Mouse (Mus musculus): ENCODE results near the gene Nipsnap1. TPM values are rescaled to one million over a fixed set of nuclear protein-coding genes. Genes with fewer than 3 reads are reported as not detected.
A peak's percentile ranks its signal among the peaks of the same experiment; 100 is the strongest.

Nipsnap1 gene
- total RNA-seq, 2 experiments from 2014 or later = 102 TPM

DNA sequence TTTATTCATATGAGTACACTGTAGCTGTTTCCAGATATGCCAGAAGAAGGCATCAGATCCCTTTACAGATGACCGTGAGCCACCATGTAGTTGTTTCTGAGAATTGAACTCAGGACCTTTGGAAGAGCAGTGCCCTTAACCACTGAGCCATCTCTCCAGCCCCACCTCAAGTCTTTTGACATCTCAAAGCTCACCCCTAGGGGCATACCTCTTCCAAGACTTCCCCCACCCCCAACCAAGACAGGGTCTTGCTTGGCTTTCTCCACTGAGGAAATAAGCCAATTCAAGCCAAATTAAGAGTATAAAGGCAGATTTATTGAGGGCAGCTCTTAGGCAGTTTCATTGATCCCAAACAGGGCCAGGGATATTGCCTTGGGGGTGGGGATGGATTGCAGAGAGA lies 11.0 kb upstream of the Nipsnap1 start:
- intact Hi-C loops (cut with DNase I) = loop anchor here (10.0 kb wide), 2 partner anchors 418 to 598 kb away; partner anchors contain the start of gene Hormad2
- no peak for DNase-seq

DNA sequence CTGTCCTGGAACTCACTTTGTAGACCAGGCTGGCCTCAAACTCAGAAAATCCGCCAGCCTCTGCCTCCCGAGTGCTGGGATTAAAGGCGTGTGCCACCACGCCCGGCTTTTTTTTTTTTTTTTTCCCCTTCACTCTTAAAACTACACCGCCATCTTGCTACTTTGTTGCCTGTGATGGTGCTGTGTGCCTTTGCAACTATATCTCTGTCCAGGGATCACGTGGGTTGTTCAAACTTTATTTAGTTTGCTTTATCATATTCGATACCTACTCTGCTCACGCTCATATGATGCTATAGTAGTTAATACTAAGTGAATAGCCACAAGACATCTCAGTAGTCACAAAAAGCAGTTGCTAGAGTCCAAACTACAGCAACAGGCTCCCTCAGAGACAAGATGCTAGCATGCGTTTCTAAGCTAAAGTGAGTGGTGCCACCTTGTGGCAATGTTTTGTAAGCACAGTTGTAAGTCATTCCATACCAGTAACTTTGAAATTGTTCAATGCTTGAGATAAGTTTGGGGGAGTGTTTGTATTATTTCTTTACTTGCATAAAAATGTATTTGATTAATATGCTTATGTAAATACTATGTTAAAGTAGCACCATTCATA lies 8.0 kb upstream of the Nipsnap1 start:
- intact Hi-C loops (cut with DNase I) = loop anchor here (10.0 kb wide), 2 partner anchors 421 to 601 kb away; partner anchors contain the start of gene Hormad2
- DNase-seq = peak; percentile 61

DNA sequence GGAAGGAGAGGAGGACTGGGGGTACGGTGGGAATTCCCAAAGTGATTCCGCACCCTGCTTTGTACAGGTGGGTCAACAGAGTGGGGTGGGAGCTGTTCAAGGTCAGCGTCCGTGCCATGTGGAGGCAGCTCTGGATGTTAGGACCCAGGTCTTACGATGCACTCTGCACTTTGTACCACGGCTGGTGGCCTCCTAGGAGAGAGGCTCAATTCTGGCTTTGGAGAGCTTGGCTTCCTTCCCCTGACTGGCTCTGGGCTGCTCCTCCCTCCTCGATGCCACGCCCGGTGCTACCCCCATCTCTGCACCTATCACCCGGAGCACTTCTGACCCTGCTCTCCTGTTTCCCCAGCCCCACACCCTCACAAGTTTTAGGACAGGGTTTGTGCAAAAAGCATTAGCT lies 800 bp downstream of the Nipsnap1 start:
- intact Hi-C loops (cut with DNase I) = no loop called here
- no peak for DNase-seq

DNA sequence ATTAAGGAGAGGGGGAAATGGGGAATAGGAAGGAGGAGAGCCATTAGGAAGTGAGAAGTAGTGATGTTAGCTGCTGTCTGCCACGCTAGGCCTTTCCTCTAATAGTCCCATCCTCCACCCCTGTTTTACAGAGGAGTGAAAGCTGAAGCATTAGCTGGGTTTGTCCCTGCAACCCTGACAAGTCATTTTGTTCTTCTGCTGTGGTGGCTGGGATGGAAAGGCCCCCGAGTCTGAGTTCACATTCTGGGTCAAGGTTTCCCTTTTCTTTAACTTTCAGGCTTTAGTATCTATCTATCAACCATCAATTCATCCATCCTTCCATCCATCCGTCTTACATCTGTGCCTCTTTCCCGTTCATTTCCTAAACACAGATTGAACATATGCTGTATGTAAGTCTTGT lies 7.3 kb downstream of the Nipsnap1 start:
- intact Hi-C loops (cut with DNase I) = no loop called here
- DNase-seq = no peak

DNA sequence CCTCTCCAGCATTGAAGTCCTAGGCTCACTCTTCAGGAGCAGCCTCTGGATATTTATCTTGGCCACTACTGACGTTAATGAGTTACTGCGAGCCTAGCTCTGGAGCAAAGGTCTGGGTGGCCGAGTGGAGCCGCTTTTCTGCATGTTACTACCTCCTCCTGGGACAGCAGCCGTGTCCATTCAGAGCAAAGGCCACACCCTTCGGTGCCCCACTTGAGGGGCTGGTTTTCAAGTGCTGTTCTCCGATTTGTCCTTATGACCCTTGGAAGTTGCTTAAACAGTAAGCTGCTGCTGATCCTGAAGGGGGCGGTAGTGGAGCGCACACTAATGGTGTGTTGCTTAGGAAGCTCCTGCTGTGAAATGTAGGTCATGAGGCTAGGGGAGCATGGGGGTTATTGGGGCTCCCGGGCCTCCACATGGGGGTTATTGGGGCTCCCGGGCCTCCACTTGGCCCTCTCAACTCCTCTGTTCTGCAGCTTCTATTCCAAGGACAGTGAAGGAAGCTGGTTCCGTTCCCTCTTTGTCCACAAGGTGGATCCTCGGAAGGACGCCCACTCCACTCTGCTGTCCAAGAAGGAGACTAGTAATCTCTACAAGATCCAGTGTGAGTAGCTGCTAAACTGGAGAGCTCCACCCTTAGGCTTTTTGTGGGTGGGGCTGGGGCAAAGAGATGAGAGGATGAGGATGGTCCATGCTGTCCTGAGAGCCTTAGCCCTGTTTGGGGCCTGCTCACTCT lies 9.3 kb downstream of the Nipsnap1 start:
- no peak for DNase-seq
- intact Hi-C loops (cut with DNase I) = no loop called here

DNA sequence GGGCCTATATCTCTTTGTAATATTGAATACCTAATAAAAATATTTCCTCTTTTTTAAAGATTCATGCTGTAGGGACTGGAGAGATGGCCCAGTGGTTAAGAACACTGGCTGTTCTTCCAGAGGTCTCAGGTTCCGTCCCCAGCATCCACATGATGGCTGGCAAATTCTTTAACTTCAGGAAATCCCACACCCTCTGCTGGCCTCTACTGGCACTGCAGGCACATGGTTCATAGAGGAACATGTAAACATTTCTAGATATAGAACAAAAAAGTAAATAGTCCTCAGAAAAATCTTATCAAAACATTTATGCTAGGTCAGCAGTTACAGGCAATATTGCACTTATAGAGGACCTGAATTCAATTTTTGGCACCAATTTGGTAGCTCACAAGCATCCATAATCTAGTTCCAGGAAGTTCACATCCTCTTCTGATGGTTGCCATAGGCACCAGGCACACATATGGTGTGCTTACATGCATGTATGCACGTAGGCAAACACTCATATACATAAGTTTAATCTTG lies 11.7 kb downstream of the Nipsnap1 start:
- intact Hi-C loops (cut with DNase I) = no loop called here
- peak; percentile 58 for DNase-seq

DNA sequence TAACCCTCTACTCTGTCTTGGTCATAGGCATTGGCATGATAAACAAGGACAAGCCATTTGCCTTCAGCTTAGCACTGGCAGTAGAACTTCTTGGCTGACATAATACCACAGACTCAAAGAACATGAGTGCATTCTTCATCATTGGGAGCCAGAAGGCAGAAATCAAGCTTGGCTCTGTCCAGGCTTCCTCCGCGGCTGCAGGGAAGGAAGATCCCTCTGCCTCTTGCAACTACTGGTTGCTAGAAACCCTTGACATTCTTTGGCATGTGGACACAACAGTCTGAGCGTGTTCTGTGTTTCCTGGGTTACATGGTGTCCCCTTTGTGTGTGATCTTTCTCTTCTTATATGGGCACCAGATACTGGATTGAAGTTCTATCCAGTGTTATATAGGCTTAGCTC lies 13.2 kb downstream of the Nipsnap1 start:
- intact Hi-C loops (cut with DNase I) = no loop called here
- no peak for DNase-seq

DNA sequence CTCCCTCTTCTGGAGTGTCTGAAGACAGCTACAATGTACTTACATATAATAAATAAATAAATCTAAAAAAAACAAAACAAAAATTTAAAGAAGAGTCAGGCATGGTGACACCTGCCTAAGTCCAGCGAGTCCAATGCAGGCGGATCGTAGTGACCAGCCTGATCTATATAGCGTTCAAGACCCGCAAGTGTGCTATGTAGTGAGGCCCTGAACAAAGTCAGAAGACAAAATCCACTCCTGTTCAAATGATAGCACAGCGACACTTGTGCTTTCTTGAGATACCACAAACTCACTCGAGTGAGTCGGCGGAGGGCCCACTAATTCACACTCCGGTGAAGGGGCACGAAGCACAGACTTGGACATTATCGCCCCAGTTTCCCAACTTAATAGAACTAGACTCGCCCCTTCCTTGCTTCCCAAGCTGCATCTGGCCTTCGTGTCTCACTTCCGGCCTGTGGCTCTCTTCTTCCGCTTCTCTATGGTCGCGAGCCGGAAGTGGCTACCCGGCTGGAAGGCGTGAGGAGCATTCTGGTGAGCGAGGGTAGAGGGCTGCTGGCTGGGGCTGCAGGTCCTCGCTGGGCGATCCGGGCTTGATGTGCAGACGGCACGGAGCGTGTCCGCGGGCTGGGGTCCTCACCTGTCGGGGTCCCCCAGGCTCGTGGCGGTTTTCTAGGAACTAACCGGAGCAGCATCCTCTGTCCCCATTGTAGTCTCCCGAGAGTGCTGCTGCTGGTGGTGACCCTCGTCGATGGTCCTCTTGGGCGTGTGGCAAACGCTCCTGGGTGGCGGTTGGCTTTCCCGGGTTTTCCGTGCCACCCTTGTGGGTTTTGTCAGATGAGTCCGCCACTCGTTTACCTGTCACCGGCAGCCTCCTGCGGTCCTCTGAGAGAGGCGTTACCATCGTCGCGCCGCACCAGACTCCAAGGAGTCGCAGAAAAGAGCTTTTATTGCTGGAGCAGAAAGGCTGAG lies 21.4 kb downstream of the Nipsnap1 start, which contains the start of gene Thoc5:
TSS of gene Thoc5 (plus strand) at position 473 of the 969 bp plus-strand sequence.
- DNase-seq = peak; percentile 79
- intact Hi-C loops (cut with DNase I) = no loop called here

DNA sequence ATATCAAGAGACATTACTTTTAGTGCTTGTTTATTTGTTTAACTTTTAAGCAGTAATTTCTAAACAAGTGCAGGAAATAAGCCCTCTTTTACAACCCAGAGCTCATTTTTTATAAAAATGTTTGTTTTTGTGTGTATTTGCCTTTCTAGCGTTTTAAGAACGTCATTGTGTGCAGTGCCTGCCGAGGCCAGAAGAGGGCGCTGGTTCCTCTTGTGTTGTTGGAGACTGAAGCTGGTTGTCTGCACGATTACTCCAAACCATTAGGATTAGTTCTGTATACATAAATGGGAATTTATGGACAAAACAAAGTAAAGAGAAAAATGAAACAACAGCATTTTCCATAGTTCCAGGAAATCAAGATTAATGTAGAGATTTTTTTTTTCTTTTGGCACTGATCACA lies 26.7 kb downstream of the Nipsnap1 start:
- intact Hi-C loops (cut with DNase I) = no loop called here
- DNase-seq = no peak

DNA sequence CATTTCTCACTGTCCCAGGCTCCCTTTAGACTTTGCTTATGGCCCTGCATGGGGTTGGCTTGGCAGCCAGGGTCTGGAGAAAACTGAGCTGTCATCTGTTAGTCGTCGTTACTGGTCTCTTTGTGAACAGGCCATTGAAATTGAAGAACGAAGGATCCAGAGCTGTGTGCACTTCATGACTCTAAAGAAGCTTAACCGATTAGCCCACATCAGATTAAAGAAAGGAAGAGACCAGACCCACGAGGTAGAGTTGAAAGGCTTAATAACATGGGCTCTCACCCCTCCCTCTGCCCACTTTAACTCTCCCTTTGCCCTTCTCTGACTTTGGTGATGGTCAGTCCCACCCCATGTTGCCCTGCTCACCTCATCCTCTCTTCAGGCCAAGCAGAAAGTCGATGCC lies 28.2 kb downstream of the Nipsnap1 start:
- DNase-seq = no peak
- intact Hi-C loops (cut with DNase I) = no loop called here

DNA sequence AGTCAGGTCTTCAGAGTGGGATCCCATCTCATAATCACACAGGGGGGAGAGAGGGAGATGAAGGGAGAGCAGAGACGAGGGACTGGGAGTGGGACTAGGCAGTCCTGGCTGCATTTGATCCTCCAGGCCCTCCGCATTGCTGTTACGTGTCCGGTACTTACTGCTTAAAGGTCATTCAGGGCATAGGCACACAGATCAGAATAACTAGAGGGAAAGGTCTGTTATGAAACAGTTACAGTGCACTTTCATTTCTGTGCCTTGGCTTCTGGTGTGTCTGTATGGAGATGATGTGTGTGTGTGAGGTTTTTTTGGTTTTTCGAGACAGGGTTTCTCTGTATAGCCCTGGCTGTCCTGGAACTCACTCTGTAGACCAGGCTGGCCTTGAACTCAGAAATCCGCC lies 32.5 kb downstream of the Nipsnap1 start:
- no peak for DNase-seq
- intact Hi-C loops (cut with DNase I) = no loop called here

DNA sequence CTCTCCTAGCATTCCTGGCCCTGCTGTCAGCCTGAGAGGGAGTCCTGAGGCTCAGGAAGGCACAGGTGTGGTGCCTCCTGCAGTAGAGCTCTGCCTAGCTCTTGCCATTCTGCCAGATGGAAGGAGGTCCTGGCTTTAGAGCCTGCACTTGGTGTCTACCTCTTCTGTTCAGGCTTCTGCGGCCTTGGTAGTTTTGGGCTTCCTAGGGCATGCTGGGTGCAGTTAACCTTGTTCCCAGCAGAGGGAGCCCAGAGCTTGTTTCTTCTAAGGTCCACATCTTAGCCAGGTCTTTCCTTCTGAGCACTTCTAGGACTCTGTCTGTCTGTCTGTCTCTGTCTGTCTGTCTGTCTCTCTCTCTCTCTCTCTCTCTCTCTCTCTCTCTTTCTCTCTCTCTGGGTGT lies 42.3 kb downstream of the Nipsnap1 start:
- DNase-seq = peak; percentile 39
- intact Hi-C loops (cut with DNase I) = loop anchor here (5.0 kb wide), 1 partner anchor 66 kb away; no protein-coding TSS in a partner anchor

DNA sequence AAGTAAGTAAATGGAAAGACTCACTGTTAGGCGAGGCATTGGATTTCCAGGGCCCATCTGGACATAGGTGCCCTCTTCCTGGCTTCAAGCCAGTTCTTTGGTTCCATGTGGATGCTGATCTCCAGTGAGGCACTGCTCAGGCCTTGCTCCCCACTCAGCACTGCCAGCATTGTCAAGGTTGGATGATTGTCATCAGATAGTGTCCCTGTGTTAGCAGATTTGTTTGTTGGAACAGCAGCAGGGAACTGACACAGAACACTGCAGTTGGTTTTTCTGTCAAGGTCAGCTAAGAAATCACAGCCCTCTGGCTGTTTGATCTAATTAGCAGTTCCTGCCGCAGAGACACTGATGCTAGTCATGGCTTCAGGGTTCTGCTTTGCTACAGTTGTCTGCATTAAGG lies 47.5 kb downstream of the Nipsnap1 start:
- intact Hi-C loops (cut with DNase I) = no loop called here
- peak; percentile 15 for DNase-seq

DNA sequence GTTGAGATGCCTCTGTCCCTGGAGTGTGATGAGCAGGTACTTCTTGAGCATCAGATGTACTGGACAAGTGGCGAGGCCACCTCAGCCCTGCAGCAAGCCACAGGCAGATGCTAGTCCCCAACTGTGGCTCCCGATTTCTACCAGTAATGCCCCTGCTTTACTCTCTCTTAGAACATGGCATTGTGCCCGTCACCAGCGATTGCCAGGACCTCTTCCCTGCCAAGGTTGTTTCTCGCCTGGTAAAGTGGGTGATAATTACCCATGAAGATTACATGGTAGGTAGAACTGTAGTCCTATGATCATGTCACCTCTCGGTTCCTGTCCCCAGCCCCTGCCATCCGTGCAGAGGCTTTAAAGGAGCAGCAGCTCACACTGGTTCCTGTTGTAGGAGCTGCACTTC lies 48.0 kb downstream of the Nipsnap1 start:
- intact Hi-C loops (cut with DNase I) = no loop called here
- DNase-seq = no peak

DNA sequence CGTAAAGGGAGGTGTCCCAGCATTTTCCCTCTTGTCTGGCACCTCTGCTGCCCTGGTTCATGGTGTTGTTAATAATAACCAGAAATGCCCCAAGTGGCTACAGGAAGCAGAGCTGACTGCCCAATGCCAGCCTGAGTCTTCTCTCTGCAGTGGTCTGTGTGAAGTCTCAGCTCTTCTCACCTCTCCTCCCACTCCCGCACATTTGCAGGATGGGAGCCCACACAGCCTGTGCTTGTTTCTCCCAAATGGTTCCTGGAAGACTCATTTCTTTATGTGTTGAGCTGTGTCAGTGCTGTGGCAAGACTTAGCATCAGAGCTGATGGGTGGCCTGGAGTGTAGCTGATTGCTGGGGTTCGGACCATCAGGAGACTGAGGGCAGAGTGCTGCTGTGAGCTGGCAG lies 53.5 kb downstream of the Nipsnap1 start:
- no peak for DNase-seq
- intact Hi-C loops (cut with DNase I) = no loop called here

DNA sequence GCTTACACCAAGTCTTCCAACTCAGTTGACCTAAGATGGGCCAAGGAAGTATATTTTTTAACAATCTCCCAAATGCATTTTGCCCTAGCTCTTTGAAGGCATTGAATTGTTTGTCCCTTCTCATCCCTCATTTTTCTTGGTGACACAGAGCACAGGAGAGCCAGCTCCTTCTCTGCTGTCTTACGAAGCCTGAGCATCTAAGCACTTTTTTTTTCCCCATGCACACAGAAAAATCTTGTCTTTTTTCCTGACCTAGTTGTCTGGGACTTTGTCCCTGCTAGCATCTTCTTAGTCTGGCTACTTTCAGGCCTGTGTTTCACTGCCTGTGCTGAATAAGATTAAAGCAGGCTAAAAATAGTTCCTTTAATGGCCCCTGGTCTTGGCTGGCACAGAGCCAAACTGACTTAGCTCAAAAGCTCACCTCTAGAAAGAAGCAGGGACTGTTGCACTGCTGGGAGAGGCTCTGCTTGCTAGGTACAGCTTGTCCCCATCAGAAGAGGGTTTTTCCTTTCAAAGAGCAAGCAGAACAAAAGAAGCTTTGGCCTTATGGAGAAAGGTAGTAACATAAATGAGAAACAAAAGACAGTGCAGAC lies 57.4 kb downstream of the Nipsnap1 start:
- DNase-seq = peak; percentile 39
- intact Hi-C loops (cut with DNase I) = no loop called here

DNA sequence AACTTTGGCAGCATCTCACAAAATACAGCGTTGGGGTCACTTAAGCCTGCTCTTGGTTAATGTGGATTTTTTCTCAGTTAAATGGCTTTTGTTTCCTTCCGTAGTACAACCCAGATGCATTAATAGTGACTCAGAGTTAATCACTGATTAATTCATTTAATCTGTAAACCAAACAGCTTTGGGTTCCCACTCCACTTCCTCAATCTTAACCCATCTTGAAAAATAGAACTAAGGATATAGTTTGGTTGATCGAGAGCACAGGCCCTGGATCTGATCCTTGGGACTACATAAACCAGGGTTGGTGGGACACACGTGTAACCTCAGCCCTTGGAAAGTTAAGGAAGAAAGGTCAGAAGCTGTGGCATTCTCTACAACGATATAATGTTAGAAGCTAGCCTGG lies 62.5 kb downstream of the Nipsnap1 start:
- intact Hi-C loops (cut with DNase I) = no loop called here
- DNase-seq = no peak

All from left cerebral cortex, postnatal 4 days (tissue).